In the genomic region with DNA sequence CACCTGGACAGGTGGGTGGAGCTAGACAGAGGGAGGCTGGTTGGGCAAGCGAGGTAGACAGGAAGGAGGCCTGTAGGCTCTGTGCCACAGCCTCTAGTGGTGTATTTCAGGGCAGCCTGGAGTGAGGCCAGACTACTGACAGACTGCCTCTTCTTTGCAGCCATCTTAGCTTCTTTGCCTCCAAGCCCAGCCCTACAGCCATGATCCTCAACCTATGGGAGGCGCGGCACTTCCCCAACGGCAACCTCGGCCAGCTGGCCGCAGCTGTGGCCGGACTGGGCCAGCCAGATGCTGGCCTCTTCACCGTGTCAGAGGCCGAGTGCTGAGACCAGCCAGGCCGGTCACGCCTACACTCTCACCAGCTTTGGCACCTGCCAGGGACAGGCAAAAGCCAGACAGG, we compare ENCODE assay signal across 12 mouse cellular contexts. TPM values are rescaled to one million over a fixed set of nuclear protein-coding genes. Genes with fewer than 3 reads are reported as not detected.
DNase-seq lines count a peak whose midpoint lies in the region; ATAC-seq and TF ChIP-seq lines count a peak whose summit lies in the region.
"Had no signal": no experiment of that assay in that cellular context is flagged by ENCODE, and none has a peak within 500 bp of the region (broad histone marks: within the 10 kb centered on the region; RNA-seq: fewer than 3 reads in every experiment).

No protein-coding gene starts in this region.

- H3K36me3 ChIP-seq in liver, embryonic 12.5 days: no peaks in the 10 kb centered on the region
- H3K36me3 ChIP-seq in liver, embryonic 11.5 days (ENCODE audit: control insufficient read depth, insufficient read depth, low read length): no peaks in the 10 kb centered on the region
- no peaks in the 10 kb centered on the region for H3K36me3 ChIP-seq in intestine, postnatal 0 days (ENCODE audit: control insufficient read depth, insufficient read depth)
- H3K36me3 ChIP-seq: embryonic facial prominence, embryonic 15.5 days had no signal

- H3K9ac ChIP-seq in liver, embryonic 12.5 days: no peak overlapping the region
- H3K9ac ChIP-seq in liver, embryonic 11.5 days (ENCODE audit: low read depth, low read length): no peak overlapping the region
- no peak overlapping the region for H3K9ac ChIP-seq in intestine, postnatal 0 days (ENCODE audit: low read depth, low read length)
- H3K9ac ChIP-seq: embryonic facial prominence, embryonic 15.5 days; midbrain, embryonic 15.5 days had no signal

- ATAC-seq in liver, embryonic 12.5 days: peak; percentile 19; the same call in 1 of the 2 replicates
- no peak for ATAC-seq in liver, embryonic 11.5 days (replicated peaks; ENCODE audit: low FRiP score)
- ATAC-seq in intestine, postnatal 0 days: peak; percentile 6; the same call in 1 of the 2 replicates
- ATAC-seq in megakaryocyte, adult 5-6 weeks (ENCODE audit: poor library complexity, severe bottlenecking): peak; percentile 65
- ATAC-seq: inflammation-experienced regulatory T-cells, adult 6 months; midbrain, embryonic 15.5 days had no signal

- H3K4me2 ChIP-seq in liver, embryonic 12.5 days: no peak overlapping the region
- no peak overlapping the region for H3K4me2 ChIP-seq in liver, embryonic 11.5 days
- no peak overlapping the region for H3K4me2 ChIP-seq in intestine, postnatal 0 days (replicated peaks; ENCODE audit: low read depth)
- H3K4me2 ChIP-seq: embryonic facial prominence, embryonic 15.5 days; midbrain, embryonic 15.5 days had no signal

- H3K4me3 ChIP-seq in liver, embryonic 12.5 days: no peak overlapping the region
- no peak overlapping the region for H3K4me3 ChIP-seq in liver, embryonic 11.5 days (ENCODE audit: low read depth, low read length)
- H3K4me3 ChIP-seq in intestine, postnatal 0 days (ENCODE audit: low read depth, low read length): no peak overlapping the region
- H3K4me3 ChIP-seq: embryonic facial prominence, embryonic 15.5 days; midbrain, embryonic 15.5 days had no signal

- peak; percentile 18 for DNase-seq in gastrocnemius, postnatal 25 days
- DNase-seq in gastrocnemius, adult 8-10 months (ENCODE audit: low spot score in 2 of 2): no peak
- no peak for DNase-seq in liver, embryonic 11.5 days (ENCODE audit: low spot score)
- no peak for DNase-seq in spleen, postnatal 14 days (ENCODE audit: low spot score in 2 of 2)
- no peak for DNase-seq in heart, adult 18-20 months
- DNase-seq: thymus, postnatal 4 days had no signal

- no peak overlapping the region for H3K27ac ChIP-seq in liver, embryonic 12.5 days
- H3K27ac ChIP-seq in liver, embryonic 11.5 days (ENCODE audit: low read depth, low read length): no peak overlapping the region
- no peak overlapping the region for H3K27ac ChIP-seq in intestine, postnatal 0 days (ENCODE audit: low read depth, low read length)
- H3K27ac ChIP-seq: embryonic facial prominence, embryonic 15.5 days; midbrain, embryonic 15.5 days had no signal

- no peak for TF ChIP-seq CTCF in intestine, postnatal 0 days (IDR thresholded peaks at IDR 0.05; ENCODE audit: low read depth)

- H3K27me3 ChIP-seq in liver, embryonic 12.5 days (replicated peaks): peaks cover 11% of the 10 kb centered on the region; the same call in 1 of the 2 replicates
- 0 out of 2 replicates have a peak, but pooled peaks cover 4% of the 10 kb centered on the region for H3K27me3 ChIP-seq in liver, embryonic 11.5 days (replicated peaks; ENCODE audit: control insufficient read depth, insufficient read depth, low read length)
- no peaks in the 10 kb centered on the region for H3K27me3 ChIP-seq in intestine, postnatal 0 days (replicated peaks; ENCODE audit: control insufficient read depth, insufficient read depth, low read length)
- H3K27me3 ChIP-seq: embryonic facial prominence, embryonic 15.5 days had no signal

- no peaks in the 10 kb centered on the region for H3K4me1 ChIP-seq in liver, embryonic 12.5 days
- no peaks in the 10 kb centered on the region for H3K4me1 ChIP-seq in liver, embryonic 11.5 days (replicated peaks; ENCODE audit: control insufficient read depth, insufficient read depth, low read length)
- H3K4me1 ChIP-seq in intestine, postnatal 0 days (replicated peaks; ENCODE audit: control insufficient read depth, insufficient read depth, low read length): no peaks in the 10 kb centered on the region

- no peaks in the 10 kb centered on the region for H3K9me3 ChIP-seq in liver, embryonic 12.5 days (replicated peaks)
- H3K9me3 ChIP-seq in liver, embryonic 11.5 days (ENCODE audit: control insufficient read depth, low read length): no peaks in the 10 kb centered on the region
- no peaks in the 10 kb centered on the region for H3K9me3 ChIP-seq in intestine, postnatal 0 days (ENCODE audit: control insufficient read depth)
- H3K9me3 ChIP-seq: embryonic facial prominence, embryonic 15.5 days; midbrain, embryonic 15.5 days had no signal

- 69% methylated on average over 11 of the region's 11 CpGs for WGBS in liver, embryonic 12.5 days (ENCODE audit: insufficient replicate concordance)
- WGBS in liver, embryonic 11.5 days: 82% methylated on average over 11 of the region's 11 CpGs
- WGBS in intestine, postnatal 0 days: 60% methylated on average over 11 of the region's 11 CpGs

RNA-seq across cellular contexts. Expression of gene Hk3, which starts 16.5 kb away (rescaled TPM):
- under 1 TPM; 0.40 to 0.74 TPM for total RNA-seq in gastrocnemius, postnatal 25 days (2021)
- total RNA-seq in gastrocnemius, adult 8-10 months (2022): under 1 TPM; 0.25 to 0.46 (median 0.31) TPM
- polyA plus RNA-seq in liver, embryonic 12.5 days (2016; fragmentation: Nextera tagmentation; extraction: Ambion mirVana): 2.7 and 3.0 TPM in 2 replicates
- 3.3 and 4.2 TPM in 2 replicates for polyA plus RNA-seq in liver, embryonic 11.5 days (2014; fragmentation: Nextera tagmentation; extraction: Ambion mirVana)
- polyA plus RNA-seq in intestine, postnatal 0 days (2015; fragmentation: Nextera tagmentation; extraction: Ambion mirVana): 0.77 and 0.81 TPM in 2 replicates
- total RNA-seq in megakaryocyte, adult 5-6 weeks (2015): 37.9 and 43.1 TPM in 2 replicates
- total RNA-seq in megakaryocyte, adult 5-6 weeks (2017): 99.2 and 109 TPM in 2 replicates
- total RNA-seq in heart, adult 18-20 months (2021): under 1 TPM; 0.57 to 0.67 TPM

RNA-seq across cellular contexts. Expression of gene Unc5a, which starts 55.4 kb away (rescaled TPM):
- total RNA-seq in gastrocnemius, postnatal 25 days (2021): 1 to 10 TPM; 8.7 to 9.0 TPM
- 10 to 100 TPM in 2 of 4 experiments, 1 to 10 TPM in 2; 8.6 to 10.9 (median 10.2) TPM for total RNA-seq in gastrocnemius, adult 8-10 months (2022)
- 0.97 and 1.1 TPM in 2 replicates for polyA plus RNA-seq in liver, embryonic 12.5 days (2016; fragmentation: Nextera tagmentation; extraction: Ambion mirVana)
- 1.5 and 1.9 TPM in 2 replicates for polyA plus RNA-seq in liver, embryonic 11.5 days (2014; fragmentation: Nextera tagmentation; extraction: Ambion mirVana)
- 0.90 and 1.1 TPM in 2 replicates for polyA plus RNA-seq in intestine, postnatal 0 days (2015; fragmentation: Nextera tagmentation; extraction: Ambion mirVana)
- 0.38 and 0.71 TPM in 2 replicates for total RNA-seq in megakaryocyte, adult 5-6 weeks (2015)
- 0.24 and 1.8 TPM in 2 replicates for total RNA-seq in megakaryocyte, adult 5-6 weeks (2017)
- total RNA-seq in heart, adult 18-20 months (2021): under 1 TPM; 0.42 to 0.51 TPM

Comparison
In these comparisons a context has a peak if more than half of its experiments do, and no peak if none do; other contexts are left out.
1. RNA of gene Hk3, which starts 16.5 kb away (total RNA-seq): 37.9 to 109 TPM in megakaryocyte, adult 5-6 weeks; 0.40 to 0.74 TPM in gastrocnemius, postnatal 25 days, 0.57 to 0.67 TPM in heart, adult 18-20 months and 0.25 to 0.46 TPM in gastrocnemius, adult 8-10 months; every median in the first group is over 10 times any median in the second.